Mouse (Mus musculus) liver, embryonic 15.5 days (tissue): ENCODE measurements at regions not wholly inside any gene's neighbourhood (a gene's known extent, or its start where the extent isn't known, plus 50 kb on each side); places are given as distances from the start of the nearest gene placed in this dataset.

Experiments used
- ATAC-seq: fragments of 200-750 bp; cut with Nextera tagmentation; 2 replicates; pipeline ENCODE4 v1.8.0; 2017; ENCODE audit warnings: moderate number of reproducible peaks, mild to moderate bottlenecking, moderate library complexity; ENCODE audit not compliant: insufficient read depth
- H3K27ac ChIP-seq: fragments of 300-500 bp; sonication (generic); replicated peaks from 2 replicates; pipeline ENCODE4 v1.5.1; 2015; ENCODE audit warnings: mild to moderate bottlenecking, inconsistent platforms
- H3K27me3 ChIP-seq: fragments of 300-500 bp; sonication (generic); 2 replicates; pipeline ENCODE4 v1.6.1; 2015; ENCODE audit warnings: mild to moderate bottlenecking, inconsistent platforms
- H3K36me3 ChIP-seq: fragments of 300-500 bp; sonication (generic); replicated peaks from 2 replicates; pipeline ENCODE4 v1.6.1; 2015; ENCODE audit warnings: moderate library complexity, mild to moderate bottlenecking, inconsistent platforms
- H3K4me1 ChIP-seq: fragments of 300-500 bp; sonication (generic); replicated peaks from 2 replicates; pipeline ENCODE4 v1.6.1; 2015; ENCODE audit warnings: inconsistent platforms
- H3K4me2 ChIP-seq: fragments of 300-500 bp; sonication (generic); 2 replicates; pipeline ENCODE4 v1.6.1; 2015; ENCODE audit warnings: moderate library complexity, mild to moderate bottlenecking, inconsistent platforms
- H3K4me3 ChIP-seq: fragments of 300-500 bp; sonication (generic); replicated peaks from 2 replicates; pipeline ENCODE4 v1.5.1; 2015; ENCODE audit warnings: mild to moderate bottlenecking, inconsistent platforms
- H3K9ac ChIP-seq: fragments of 300-500 bp; sonication (generic); 2 replicates; pipeline ENCODE4 v1.6.1; 2015; ENCODE audit warnings: moderate library complexity, mild to moderate bottlenecking, inconsistent platforms
- H3K9me3 ChIP-seq: fragments of 300-500 bp; sonication (generic); replicated peaks from 2 replicates; pipeline ENCODE4 v1.6.1; 2016; ENCODE audit warnings: inconsistent platforms
- WGBS: fragments of 180-500 bp; shearing (Covaris S2); methylation state at CpG from one replicate; pipeline ENCODE4 v1.1.7; 2015; ENCODE audit warnings: mixed read lengths; ENCODE audit not compliant: insufficient replicate concordance; 5-methylcytosine and 5-hydroxymethylcytosine counted together

DNA sequence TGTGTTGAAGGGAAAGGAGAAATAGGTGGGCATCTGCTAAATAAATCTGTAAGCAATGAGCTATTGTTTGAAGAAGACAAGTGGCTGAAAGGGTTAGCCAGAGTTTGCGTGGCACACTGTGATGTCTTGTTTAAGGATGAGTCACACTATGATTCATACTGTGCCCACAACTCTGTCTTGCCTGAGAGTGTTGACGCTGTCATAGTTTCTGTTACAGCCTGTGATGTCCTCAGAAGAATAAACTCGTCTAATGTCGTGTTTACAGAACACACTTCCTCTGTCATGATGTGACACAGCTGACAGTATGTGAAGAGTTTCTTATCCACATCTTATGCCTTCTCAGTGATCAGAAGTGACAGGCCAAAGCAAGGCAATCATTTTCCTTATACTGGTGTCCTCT, 274.5 kb upstream of the Tmem132c start:
- no peak for ATAC-seq
- no peak overlapping the region for H3K27ac ChIP-seq
- H3K4me2 ChIP-seq = no peak overlapping the region
- H3K9ac ChIP-seq = no peak overlapping the region
- no peaks in the 10 kb centered on the region for H3K9me3 ChIP-seq
- no peaks in the 10 kb centered on the region for H3K36me3 ChIP-seq
- no peak overlapping the region for H3K4me3 ChIP-seq
- WGBS = 54% methylated on average over 4 of the region's 4 CpGs
- no peaks in the 10 kb centered on the region for H3K27me3 ChIP-seq
- H3K4me1 ChIP-seq = no peaks in the 10 kb centered on the region

DNA sequence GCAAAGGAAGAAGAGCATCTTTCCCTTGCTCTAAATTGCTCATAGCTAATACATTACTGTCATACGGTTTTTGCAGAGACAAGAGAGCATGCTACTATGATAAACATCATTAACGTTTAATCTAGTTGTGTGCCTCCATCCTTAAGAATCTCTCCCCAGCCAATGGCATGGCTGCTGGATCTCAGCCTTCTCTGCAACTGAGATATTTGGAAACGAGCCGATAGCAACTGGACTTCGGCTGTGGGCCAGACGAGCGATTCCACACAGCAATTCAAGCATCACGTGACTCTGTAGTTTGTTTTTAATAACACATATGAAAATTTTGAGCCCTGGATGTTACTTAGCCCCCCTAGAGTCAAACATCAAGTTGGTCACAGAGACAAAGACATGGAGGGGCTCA, 272.2 kb upstream of the Tmem132c start:
- Histone ChIP-seq H3K9ac (no peak overlapping the region), H3K4me1 (no peaks in the 10 kb centered on the region), H3K27me3 (no peaks in the 10 kb centered on the region), H3K4me2 (no peak overlapping the region), H3K4me3 (no peak overlapping the region), H3K27ac (no peak overlapping the region), H3K9me3 (no peaks in the 10 kb centered on the region), H3K36me3 (no peaks in the 10 kb centered on the region)
- WGBS = 65% methylated on average over 8 of the region's 8 CpGs
- ATAC-seq = no peak

GRCm38 (mm10) chr5:126971284-126971683, 270.3 kb upstream of the Tmem132c start:
- Histone ChIP-seq H3K27ac (no peak overlapping the region), H3K36me3 (no peaks in the 10 kb centered on the region), H3K9ac (no peak overlapping the region), H3K9me3 (no peaks in the 10 kb centered on the region), H3K4me2 (no peak overlapping the region), H3K27me3 (no peaks in the 10 kb centered on the region), H3K4me3 (no peak overlapping the region), H3K4me1 (no peaks in the 10 kb centered on the region)
- no peak for ATAC-seq
- WGBS = 32% methylated on average over 2 of the region's 2 CpGs

DNA sequence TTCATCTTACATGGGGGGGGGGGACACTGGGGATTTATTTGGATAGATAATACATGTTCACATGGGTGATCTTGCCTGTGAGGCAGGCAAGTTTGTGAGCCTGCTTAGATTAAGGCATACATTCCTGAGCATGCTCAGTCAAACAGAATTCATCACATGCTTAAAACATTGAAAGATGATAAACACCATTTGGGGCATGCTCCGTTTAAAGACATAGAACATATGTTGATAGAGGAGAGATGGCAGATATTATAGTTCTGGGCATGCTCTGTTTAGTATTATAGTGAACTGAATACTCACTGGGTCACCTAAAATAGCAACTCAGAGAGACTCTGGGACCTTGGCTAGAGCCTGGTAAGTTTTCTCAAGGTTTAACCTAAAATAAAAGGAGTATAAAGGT, 269.6 kb upstream of the Tmem132c start:
- H3K4me1 ChIP-seq = no peaks in the 10 kb centered on the region
- H3K4me3 ChIP-seq = no peak overlapping the region
- no peak overlapping the region for H3K27ac ChIP-seq
- no peak overlapping the region for H3K4me2 ChIP-seq
- H3K27me3 ChIP-seq = no peaks in the 10 kb centered on the region
- H3K9me3 ChIP-seq = no peaks in the 10 kb centered on the region
- 56% methylated on average over 1 of the region's 1 CpGs for WGBS
- no peak for ATAC-seq
- no peak overlapping the region for H3K9ac ChIP-seq
- no peaks in the 10 kb centered on the region for H3K36me3 ChIP-seq

- Histone ChIP-seq H3K4me2 (no peak overlapping the region), H3K4me3 (no peak overlapping the region), H3K9me3 (0 out of 2 replicates have a peak, but pooled peaks cover 3% of the 10 kb centered on the region), H3K27me3 (no peaks in the 10 kb centered on the region), H3K9ac (no peak overlapping the region), H3K36me3 (no peaks in the 10 kb centered on the region), H3K4me1 (no peaks in the 10 kb centered on the region), H3K27ac (no peak overlapping the region)
- 44% methylated on average over 3 of the region's 3 CpGs for WGBS
- ATAC-seq = no peak
Measured at GRCm38 (mm10) chr5:126973425-126973824, 268.2 kb upstream of the Tmem132c start.

GRCm38 (mm10) chr5:126974565-126974964, 267.0 kb upstream of the Tmem132c start:
- ATAC-seq = no peak

DNA sequence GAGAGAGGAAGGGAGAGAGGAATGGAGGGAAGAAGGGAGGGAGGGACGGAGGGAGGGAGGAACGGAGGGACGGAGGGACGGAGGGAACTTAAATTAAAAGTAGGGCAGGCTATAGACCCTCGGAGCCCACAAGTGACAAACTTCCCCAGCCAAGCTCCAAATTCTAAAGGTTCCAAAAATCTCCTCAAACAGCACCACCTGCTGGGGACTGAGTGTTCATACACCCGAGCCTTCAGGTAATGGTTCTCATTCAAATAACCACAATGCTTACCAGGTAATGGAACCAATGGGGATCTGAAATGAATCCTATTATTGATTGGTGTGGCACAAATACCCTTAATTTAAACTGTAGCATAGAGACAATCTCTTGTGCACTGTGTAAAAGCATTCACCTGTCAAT, 246.0 kb upstream of the Tmem132c start:
- H3K9ac ChIP-seq = no peak overlapping the region
- no peak overlapping the region for H3K4me2 ChIP-seq
- no peaks in the 10 kb centered on the region for H3K4me1 ChIP-seq
- no peaks in the 10 kb centered on the region for H3K9me3 ChIP-seq
- no peak overlapping the region for H3K27ac ChIP-seq
- WGBS = 56% methylated on average over 6 of the region's 6 CpGs
- no peak for ATAC-seq
- H3K36me3 ChIP-seq = no peaks in the 10 kb centered on the region
- H3K4me3 ChIP-seq = no peak overlapping the region
- H3K27me3 ChIP-seq = no peaks in the 10 kb centered on the region

More at GRCm38 (mm10) chr5:126974565-126974964, 267.0 kb upstream of the Tmem132c start:
- Histone ChIP-seq H3K27ac (no peak overlapping the region), H3K9ac (no peak overlapping the region), H3K4me2 (no peak overlapping the region), H3K36me3 (no peaks in the 10 kb centered on the region), H3K9me3 (0 out of 2 replicates have a peak, but pooled peaks cover 3% of the 10 kb centered on the region), H3K4me3 (no peak overlapping the region), H3K27me3 (no peaks in the 10 kb centered on the region), H3K4me1 (no peaks in the 10 kb centered on the region)
- WGBS = 69% methylated on average over 3 of the region's 3 CpGs

GRCm38 (mm10) chr5:127014166-127014565, 227.4 kb upstream of the Tmem132c start:
- no peaks in the 10 kb centered on the region for H3K27me3 ChIP-seq
- no peak for ATAC-seq
- no peaks in the 10 kb centered on the region for H3K4me1 ChIP-seq
- no peak overlapping the region for H3K9ac ChIP-seq
- no peak overlapping the region for H3K4me3 ChIP-seq
- no peak overlapping the region for H3K27ac ChIP-seq
- H3K36me3 ChIP-seq = no peaks in the 10 kb centered on the region
- H3K9me3 ChIP-seq = 0 out of 2 replicates have a peak, but pooled peaks cover 2% of the 10 kb centered on the region
- H3K4me2 ChIP-seq = no peak overlapping the region
- WGBS = 44% methylated on average over 3 of the region's 3 CpGs

GRCm38 (mm10) chr5:127016467-127017060, 225.0 kb upstream of the Tmem132c start:
- 61% methylated on average over 4 of the region's 4 CpGs for WGBS
- no peak for ATAC-seq
- Histone ChIP-seq H3K9me3 (0 out of 2 replicates have a peak, but pooled peaks cover 2% of the 10 kb centered on the region), H3K9ac (no peak overlapping the region), H3K4me3 (no peak overlapping the region), H3K27me3 (no peaks in the 10 kb centered on the region), H3K36me3 (no peaks in the 10 kb centered on the region), H3K4me2 (no peak overlapping the region), H3K27ac (no peak overlapping the region), H3K4me1 (no peaks in the 10 kb centered on the region)

DNA sequence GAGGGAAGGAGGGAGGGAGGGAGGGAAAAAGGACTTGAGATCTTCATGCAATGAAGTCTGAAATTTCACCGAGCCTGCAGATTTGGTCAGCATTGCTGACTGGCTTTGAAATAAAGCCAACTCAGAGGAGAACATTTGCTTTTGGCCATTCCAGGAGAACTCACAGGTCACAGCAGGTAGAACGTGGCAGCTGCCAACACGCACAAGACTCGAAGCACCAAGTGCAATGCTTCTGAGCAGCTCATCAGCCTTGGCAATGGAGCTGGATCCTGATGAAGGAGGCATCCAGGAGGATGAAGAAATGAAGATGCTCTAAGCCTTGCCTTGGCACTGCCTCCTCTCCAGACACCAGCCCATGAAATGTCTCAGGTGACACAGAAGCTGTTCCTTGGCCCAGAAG, 223.6 kb upstream of the Tmem132c start:
- Histone ChIP-seq H3K9me3 (0 out of 2 replicates have a peak, but pooled peaks cover 2% of the 10 kb centered on the region), H3K4me2 (no peak overlapping the region), H3K36me3 (no peaks in the 10 kb centered on the region), H3K4me1 (no peaks in the 10 kb centered on the region), H3K9ac (no peak overlapping the region), H3K27me3 (no peaks in the 10 kb centered on the region), H3K4me3 (no peak overlapping the region), H3K27ac (no peak overlapping the region)
- 60% methylated on average over 4 of the region's 4 CpGs for WGBS
- ATAC-seq = no peak

DNA sequence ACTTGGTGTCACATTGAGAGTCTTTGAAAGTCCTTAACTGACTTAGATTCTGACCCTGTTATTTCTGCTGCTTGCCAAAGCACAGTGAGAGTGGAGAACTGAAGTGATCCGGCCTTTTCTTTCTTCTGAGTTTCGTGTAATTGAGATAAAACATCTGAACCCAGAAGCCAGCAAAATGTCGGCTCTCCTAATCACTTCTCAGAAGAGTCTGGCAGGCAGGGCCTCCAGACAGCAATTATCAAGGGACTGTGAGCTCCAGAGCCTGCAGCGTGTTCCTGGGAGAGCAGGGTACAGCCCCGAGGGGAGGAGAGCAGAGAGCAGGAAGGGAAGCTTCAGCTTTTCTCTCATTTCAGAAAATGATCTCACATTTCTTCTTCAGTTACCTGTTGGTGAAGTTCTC, 205.1 kb upstream of the Tmem132c start:
- H3K36me3 ChIP-seq = no peaks in the 10 kb centered on the region
- no peak overlapping the region for H3K4me2 ChIP-seq
- H3K27me3 ChIP-seq = no peaks in the 10 kb centered on the region
- no peaks in the 10 kb centered on the region for H3K9me3 ChIP-seq
- no peak for ATAC-seq
- H3K27ac ChIP-seq = no peak overlapping the region
- WGBS = 24% methylated on average over 5 of the region's 5 CpGs
- H3K9ac ChIP-seq = no peak overlapping the region
- H3K4me3 ChIP-seq = no peak overlapping the region
- H3K4me1 ChIP-seq = no peaks in the 10 kb centered on the region

DNA sequence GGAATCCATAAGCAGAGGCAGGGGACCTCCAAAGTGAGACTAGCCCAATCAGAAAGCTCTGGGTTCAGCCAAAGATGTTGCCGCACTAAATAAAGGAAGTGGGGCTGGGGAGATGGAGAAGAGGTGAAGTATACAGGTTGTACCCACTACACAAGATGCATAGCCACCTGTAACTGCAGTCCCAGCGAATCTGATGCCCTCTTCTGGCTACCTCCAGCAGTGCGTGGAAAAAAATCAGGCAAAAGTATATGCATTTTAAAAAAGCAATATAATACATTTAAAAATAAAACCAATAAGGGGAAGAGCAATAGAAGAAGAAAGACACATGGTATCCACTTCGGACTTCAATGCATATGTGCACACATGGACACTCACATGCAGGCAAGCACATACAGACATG, 183.8 kb upstream of the Tmem132c start:
- 50% methylated on average over 4 of the region's 4 CpGs for WGBS
- H3K4me1 ChIP-seq = no peaks in the 10 kb centered on the region
- no peak overlapping the region for H3K4me2 ChIP-seq
- ATAC-seq = no peak
- H3K4me3 ChIP-seq = no peak overlapping the region
- H3K9ac ChIP-seq = no peak overlapping the region
- H3K27me3 ChIP-seq = no peaks in the 10 kb centered on the region
- no peak overlapping the region for H3K27ac ChIP-seq
- H3K9me3 ChIP-seq = 0 out of 2 replicates have a peak, but pooled peaks cover 2% of the 10 kb centered on the region
- no peaks in the 10 kb centered on the region for H3K36me3 ChIP-seq
